Mouse (Mus musculus) thymus, adult 2 months (tissue): Measurements from ENCODE around the gene Rsg1. TPM values are rescaled to one million over a fixed set of nuclear protein-coding genes. Genes with fewer than 3 reads are reported as not detected.
A peak's percentile ranks its signal among the peaks of the same experiment; 100 is the strongest.

Source experiments
- DNase-seq: peaks from one replicate; pipeline ENCODE4 v3.0.0; 2021
- H3K27ac ChIP-seq: fragments of 200-500 bp; 2 replicates; pipeline ENCODE4 v1.5.1; 2012; ENCODE audit warnings: low read length, control low read depth; ENCODE audit not compliant: control insufficient read depth, insufficient read depth
- H3K27me3 ChIP-seq: fragments of 200-500 bp; 2 replicates; pipeline ENCODE4 v1.6.1; 2012; ENCODE audit warnings: mild to moderate bottlenecking, low read length, moderate library complexity, mixed read lengths; ENCODE audit not compliant: control insufficient read depth, insufficient read depth
- H3K36me3 ChIP-seq: fragments of 200-500 bp; 2 replicates; pipeline ENCODE4 v1.6.1; 2012; ENCODE audit warnings: mild to moderate bottlenecking, low read length, moderate library complexity; ENCODE audit not compliant: control insufficient read depth, insufficient read depth
- H3K4me1 ChIP-seq: fragments of 200-500 bp; replicated peaks from 2 replicates; pipeline ENCODE4 v1.6.1; 2012; ENCODE audit warnings: low read length; ENCODE audit not compliant: control insufficient read depth, insufficient read depth
- H3K4me3 ChIP-seq: fragments of 200-500 bp; 2 replicates; pipeline ENCODE4 v1.5.1; 2012; ENCODE audit warnings: mild to moderate bottlenecking, low read length, control low read depth, moderate library complexity; ENCODE audit not compliant: control insufficient read depth, insufficient read depth
- CTCF ChIP-seq: fragments of 200-500 bp; IDR thresholded peaks from 2 replicates; pipeline ENCODE4 v1.5.1; 2012; ENCODE audit warnings: mild to moderate bottlenecking, control low read depth, low read length, moderate library complexity, borderline replicate concordance; ENCODE audit not compliant: control insufficient read depth, poor library complexity, insufficient read depth; ENCODE audit errors: extremely low read depth
- POLR2A ChIP-seq: fragments of 200-500 bp; IDR thresholded peaks from 2 replicates; pipeline ENCODE4 v1.6.1; 2012; ENCODE audit warnings: mild to moderate bottlenecking, low read length, control low read depth, moderate library complexity; ENCODE audit not compliant: control insufficient read depth, poor library complexity, insufficient read depth; ENCODE audit errors: extremely low read depth
- WGBS: fragments of 180-500 bp; shearing (Covaris S2); methylation state at CpG from one replicate; pipeline ENCODE4 v1.1.7; 2018; 5-methylcytosine and 5-hydroxymethylcytosine counted together
- polyA plus RNA-seq: library from polyadenylated mRNA; depleted of rRNA; stranded (reverse); fragments of >200 nt; gene quantifications from 2 replicates; pipeline ENCODE4 v1.2.3, GENCODE M21; 2012

Rsg1 gene
- polyA plus RNA-seq, 1 experiment: 3.5 TPM

DNA sequence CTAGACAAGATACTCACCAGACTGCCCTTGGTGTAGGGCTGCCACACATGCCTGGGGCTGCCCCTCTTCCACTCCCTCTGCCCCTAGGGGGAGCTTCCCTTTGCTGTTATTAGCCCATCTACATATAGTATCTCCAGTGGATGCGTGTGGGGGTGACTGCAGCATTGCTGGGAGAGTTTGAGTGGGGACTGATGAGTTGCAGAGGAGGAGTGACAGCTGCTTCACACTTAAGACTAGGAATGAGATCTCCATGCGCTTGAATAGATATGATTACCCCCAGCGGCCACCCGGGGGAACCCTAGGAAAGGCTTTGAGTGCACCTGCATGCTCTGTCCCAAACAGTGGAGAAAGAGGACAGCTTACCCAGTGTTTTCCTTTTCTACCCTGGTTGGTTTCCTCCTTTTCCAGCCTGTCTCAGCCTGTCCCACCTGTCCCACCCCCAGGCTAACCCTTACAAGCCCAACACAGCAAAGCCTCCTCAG is 9.1 kb upstream of the Rsg1 start:
- H3K36me3 ChIP-seq: peaks cover 12% of the 10 kb centered on the region
- H3K4me3 ChIP-seq: no peak overlapping the region
- TF ChIP-seq CTCF (no peak), POLR2A (no peak)
- DNase-seq: peak; percentile 30
- H3K27me3 ChIP-seq: no peaks in the 10 kb centered on the region
- no peaks in the 10 kb centered on the region; the same call in none of the 2 replicates for H3K4me1 ChIP-seq
- WGBS: 84% methylated on average over 4 of the region's 4 CpGs
- no peak overlapping the region for H3K27ac ChIP-seq

DNA sequence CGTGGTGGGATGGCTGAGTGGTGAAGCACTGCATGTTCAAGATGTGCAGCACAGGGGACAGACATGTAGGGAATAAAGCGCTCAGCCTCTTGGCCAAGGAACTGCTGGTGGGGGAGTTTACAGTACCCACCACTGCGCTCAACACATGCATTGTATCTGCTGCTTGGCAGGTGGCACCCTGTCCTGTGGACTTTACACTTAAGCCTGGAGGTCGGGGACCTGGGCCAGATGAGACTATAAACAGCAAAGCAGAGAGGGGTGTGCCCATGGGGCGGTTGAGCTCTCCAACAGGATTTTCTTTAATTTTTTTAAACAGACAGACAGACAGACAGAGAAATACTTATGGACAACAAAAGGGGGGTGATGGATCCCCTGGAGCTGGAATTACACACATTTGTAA is 6.7 kb upstream of the Rsg1 start:
- DNase-seq: no peak
- Histone ChIP-seq H3K27me3 (no peaks in the 10 kb centered on the region), H3K27ac (no peak overlapping the region), H3K4me1 (no peaks in the 10 kb centered on the region; the same call in 1 of the 2 replicates), H3K36me3 (no peaks in the 10 kb centered on the region), H3K4me3 (no peak overlapping the region)
- 91% methylated on average over 5 of the region's 5 CpGs for WGBS
- TF ChIP-seq POLR2A (no peak), CTCF (no peak)

DNA sequence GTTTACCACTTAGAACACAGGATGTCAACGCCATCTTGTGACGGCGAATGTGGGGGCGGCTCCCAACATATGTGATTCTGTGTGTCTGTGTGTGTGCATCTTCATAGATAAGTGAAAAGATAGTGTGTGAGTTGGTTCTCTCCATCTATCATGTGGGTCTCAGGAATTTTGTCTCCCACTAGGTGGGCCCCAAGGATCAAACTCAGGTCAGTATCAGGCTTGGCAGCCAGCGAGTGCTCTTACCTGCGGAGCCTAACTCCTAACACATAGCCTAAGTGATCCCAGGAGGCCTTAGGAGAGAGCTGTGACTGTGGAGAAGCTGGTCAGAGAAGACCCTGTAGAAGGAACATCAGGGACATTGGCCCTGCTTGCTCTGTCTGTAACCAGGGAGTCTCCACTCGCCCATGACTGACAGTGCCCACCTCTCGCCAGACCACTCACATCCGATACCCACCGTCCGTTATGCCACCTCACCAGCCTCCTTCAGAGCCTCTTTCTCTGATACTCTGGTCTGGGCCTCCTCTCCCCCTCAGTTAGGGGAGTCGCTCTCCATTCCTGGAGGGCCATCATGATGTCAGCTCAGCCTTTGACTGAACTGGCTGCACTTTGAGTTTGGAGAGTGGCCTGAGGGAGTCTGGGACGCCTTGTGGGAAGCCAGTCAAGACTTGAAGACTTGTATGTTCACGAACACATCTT is 3.1 kb upstream of the Rsg1 start:
- H3K4me1 ChIP-seq: peaks cover 7% of the 10 kb centered on the region
- H3K27ac ChIP-seq: peak overlapping the region; percentile 97
- no peaks in the 10 kb centered on the region for H3K27me3 ChIP-seq
- TF ChIP-seq POLR2A (no peak), CTCF (no peak)
- H3K4me3 ChIP-seq: peak overlapping the region; percentile 49
- H3K36me3 ChIP-seq: no peaks in the 10 kb centered on the region
- DNase-seq: no peak
- 62% methylated on average over 14 of the region's 14 CpGs for WGBS

DNA sequence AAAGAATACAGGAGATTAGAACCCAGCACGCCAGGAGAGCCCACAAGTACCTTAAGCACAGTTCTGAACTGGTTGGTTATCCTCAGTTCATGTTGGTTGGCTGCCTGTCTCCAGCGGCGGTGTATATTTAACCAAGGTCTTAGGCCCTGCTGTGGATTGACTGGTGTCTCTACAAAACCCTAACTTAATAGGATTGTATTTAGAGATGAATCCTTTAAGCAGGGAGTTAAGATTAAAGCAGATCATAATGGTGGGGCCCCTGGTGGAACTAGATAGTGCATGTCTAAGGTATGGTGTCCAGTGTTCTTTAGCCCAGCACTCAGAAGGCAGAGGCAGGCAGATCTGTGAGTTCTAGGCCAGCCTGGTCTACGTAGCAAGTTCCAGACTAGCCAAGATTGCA is 2.1 kb upstream of the Rsg1 start:
- TF ChIP-seq POLR2A: no peak
- TF ChIP-seq CTCF: no peak
- Histone ChIP-seq H3K27me3 (no peaks in the 10 kb centered on the region), H3K4me3 (no peak overlapping the region), H3K4me1 (peaks cover 7% of the 10 kb centered on the region), H3K27ac (no peak overlapping the region), H3K36me3 (no peaks in the 10 kb centered on the region)
- DNase-seq: no peak
- WGBS: 94% methylated on average over 4 of the region's 4 CpGs

DNA sequence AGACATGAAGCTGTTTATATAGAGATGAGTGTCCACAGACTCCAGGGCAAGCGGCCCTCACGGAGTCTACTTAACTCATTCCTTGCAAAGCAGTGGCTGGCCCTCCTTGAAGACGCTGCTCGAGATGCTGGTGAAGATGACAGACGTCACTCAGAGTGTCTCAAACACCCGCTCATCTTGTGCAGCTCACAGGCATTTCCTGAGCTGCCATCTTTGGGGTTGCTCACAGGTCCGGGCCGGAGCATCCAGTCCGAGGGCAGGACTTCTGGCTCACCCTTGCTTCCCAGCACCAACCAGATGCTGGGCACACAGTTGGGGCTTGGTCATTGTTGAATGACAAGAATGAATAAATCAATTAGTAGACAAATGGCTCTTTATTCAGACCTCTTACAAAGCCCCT is 864 bp upstream of the Rsg1 start:
- no peak for DNase-seq
- TF ChIP-seq POLR2A: no peak
- TF ChIP-seq CTCF: no peak
- no peak overlapping the region for H3K27ac ChIP-seq
- 97% methylated on average over 9 of the region's 9 CpGs for WGBS
- no peak overlapping the region for H3K4me3 ChIP-seq
- peaks cover 7% of the 10 kb centered on the region for H3K4me1 ChIP-seq
- no peaks in the 10 kb centered on the region for H3K36me3 ChIP-seq
- H3K27me3 ChIP-seq: no peaks in the 10 kb centered on the region

DNA sequence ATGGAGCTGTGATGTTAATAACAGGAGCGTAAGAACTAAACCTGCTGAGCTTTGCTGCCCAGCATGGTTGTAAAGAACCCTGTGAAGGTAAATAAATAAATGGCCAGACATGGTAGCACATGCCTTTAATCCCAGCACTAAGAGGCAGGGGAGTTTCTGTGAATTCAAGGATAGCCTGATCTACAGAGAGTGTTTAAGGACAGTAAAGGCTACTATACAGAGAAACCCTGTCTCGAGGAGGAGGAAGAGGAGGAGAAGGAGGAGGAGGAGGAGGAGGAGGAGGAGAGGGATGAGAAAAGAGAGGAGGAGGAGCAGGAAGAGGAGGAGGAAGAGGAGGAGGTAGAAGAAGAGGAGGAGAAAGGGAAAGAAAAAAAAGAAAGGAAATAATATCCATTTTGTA is 414 bp upstream of the Rsg1 start:
- DNase-seq: no peak
- peaks cover 7% of the 10 kb centered on the region for H3K4me1 ChIP-seq
- H3K4me3 ChIP-seq: no peak overlapping the region
- TF ChIP-seq POLR2A: no peak
- TF ChIP-seq CTCF: no peak
- no peak overlapping the region for H3K27ac ChIP-seq
- 49% methylated on average over 2 of the region's 2 CpGs for WGBS
- H3K27me3 ChIP-seq: no peaks in the 10 kb centered on the region
- no peaks in the 10 kb centered on the region for H3K36me3 ChIP-seq
